Mouse (Mus musculus) brain, embryonic 14.5 days (tissue): ENCODE results near the gene Egfl6.

ENCODE experiments used
- CTCF ChIP-seq: fragments of 200-500 bp; IDR thresholded peaks from 2 replicates; pipeline ENCODE4 v1.5.1; 2012; ENCODE audit warnings: inconsistent platforms, mild to moderate bottlenecking, moderate library complexity, borderline replicate concordance; ENCODE audit not compliant: insufficient read depth, insufficient read length; ENCODE audit errors: extremely low read depth
- POLR2A ChIP-seq: fragments of 200-500 bp; IDR thresholded peaks from 2 replicates; pipeline ENCODE4 v1.6.1; 2012; ENCODE audit warnings: mild to moderate bottlenecking, inconsistent platforms, borderline replicate concordance; ENCODE audit not compliant: poor library complexity, insufficient read depth, insufficient read length, severe bottlenecking; ENCODE audit errors: extremely low read depth

- TF ChIP-seq CTCF (no peak), POLR2A (no peak)
Observed at GRCm38 (mm10) chrX:166533432-166533831, 52.1 kb downstream of the Egfl6 start.
